Mouse (Mus musculus): ENCODE data around the gene Cdc42bpb.

The Cdc42bpb gene

GRCm38 (mm10) chr12:111386642-111387120 lies 9.2 kb upstream of the Cdc42bpb start:
- no peak for DNase-seq (ENCODE audit: low read depth, low spot score)

GRCm38 (mm10) chr12:111385883-111386641 lies 8.5 kb upstream of the Cdc42bpb start:
- no peak for DNase-seq (ENCODE audit: low read depth, low spot score)

GRCm38 (mm10) chr12:111378812-111379211 lies 1.3 kb upstream of the Cdc42bpb start:
- DNase-seq (ENCODE audit: low read depth, low spot score): no peak

GRCm38 (mm10) chr12:111377986-111378490 lies 520 bp upstream of the Cdc42bpb start:
- peak; percentile 79 for DNase-seq (ENCODE audit: low read depth, low spot score)

GRCm38 (mm10) chr12:111376826-111377331 lies 639 bp downstream of the Cdc42bpb start:
- DNase-seq (ENCODE audit: low read depth, low spot score): peak; percentile 52

GRCm38 (mm10) chr12:111376053-111376452 lies 1.5 kb downstream of the Cdc42bpb start:
- no peak for DNase-seq (ENCODE audit: low read depth, low spot score)

GRCm38 (mm10) chr12:111375559-111375958 lies 2.0 kb downstream of the Cdc42bpb start:
- DNase-seq (ENCODE audit: low read depth, low spot score): no peak

- DNase-seq (ENCODE audit: low read depth, low spot score): no peak
These were observed 2.8 kb downstream of the Cdc42bpb start for GRCm38 (mm10) chr12:111374727-111375126.

GRCm38 (mm10) chr12:111373411-111373810 lies 4.1 kb downstream of the Cdc42bpb start:
- DNase-seq (ENCODE audit: low read depth, low spot score): no peak

- no peak for DNase-seq (ENCODE audit: low read depth, low spot score)
These were observed 5.6 kb downstream of the Cdc42bpb start for GRCm38 (mm10) chr12:111371905-111372304.

GRCm38 (mm10) chr12:111370249-111370648 lies 7.3 kb downstream of the Cdc42bpb start:
- DNase-seq (ENCODE audit: low read depth, low spot score): no peak

- DNase-seq (ENCODE audit: low read depth, low spot score): no peak
These were observed 10.5 kb downstream of the Cdc42bpb start for GRCm38 (mm10) chr12:111367065-111367464.

- DNase-seq (ENCODE audit: low read depth, low spot score): no peak
These were observed 13.3 kb downstream of the Cdc42bpb start for GRCm38 (mm10) chr12:111364234-111364633.

- no peak for DNase-seq (ENCODE audit: low read depth, low spot score)
These were observed 16.0 kb downstream of the Cdc42bpb start for GRCm38 (mm10) chr12:111361319-111362098.

GRCm38 (mm10) chr12:111360671-111361070 lies 16.8 kb downstream of the Cdc42bpb start:
- peak; percentile 84 for DNase-seq (ENCODE audit: low read depth, low spot score)

- peak; percentile 61 for DNase-seq (ENCODE audit: low read depth, low spot score)
These were observed 21.3 kb downstream of the Cdc42bpb start for GRCm38 (mm10) chr12:111356216-111356615.

GRCm38 (mm10) chr12:111354142-111354541 lies 23.4 kb downstream of the Cdc42bpb start:
- no peak for DNase-seq (ENCODE audit: low read depth, low spot score)

GRCm38 (mm10) chr12:111353439-111353915 lies 24.0 kb downstream of the Cdc42bpb start:
- DNase-seq (ENCODE audit: low read depth, low spot score): peak; percentile 69

- no peak for DNase-seq (ENCODE audit: low read depth, low spot score)
These were observed 24.5 kb downstream of the Cdc42bpb start for GRCm38 (mm10) chr12:111353008-111353407.

- no peak for DNase-seq (ENCODE audit: low read depth, low spot score)
These were observed 25.0 kb downstream of the Cdc42bpb start for GRCm38 (mm10) chr12:111352520-111352919.

GRCm38 (mm10) chr12:111349540-111350231 lies 27.8 kb downstream of the Cdc42bpb start:
- no peak for DNase-seq (ENCODE audit: low read depth, low spot score)

Data from brain, adult 2 months (tissue).